Mouse (Mus musculus): ENCODE measurements around the gene Dnm2. TPM values are rescaled to one million over a fixed set of nuclear protein-coding genes. Genes with fewer than 3 reads are reported as not detected.
"Not testable (repeated sequence)": the region's sequence is repeated elsewhere in the genome, so short reads cannot be mapped to it uniquely, and the experiment has no call there.

Dnm2 gene
- total RNA-seq, 4 experiments from 2014 or later: 29.3 to 39.1 (median 30.8) TPM

- no peak for DNase-seq (ENCODE audit: low spot score in 2 of 2)
Measured at GRCm38 (mm10) chr9:21503352-21503751, 78.6 kb downstream of the Dnm2 start.

GRCm38 (mm10) chr9:21505767-21506166 lies 81.1 kb downstream of the Dnm2 start:
- no peak for DNase-seq (ENCODE audit: low spot score in 2 of 2)

GRCm38 (mm10) chr9:21507753-21508430 lies 83.2 kb downstream of the Dnm2 start:
- DNase-seq (ENCODE audit: low spot score in 2 of 2): no peak

- DNase-seq (ENCODE audit: low spot score in 2 of 2): no peak
Measured at GRCm38 (mm10) chr9:21508871-21509404, 84.2 kb downstream of the Dnm2 start.

- peak; percentile 92 to 93 for DNase-seq (ENCODE audit: low spot score in 2 of 2)
Measured at GRCm38 (mm10) chr9:21509772-21510688, 85.3 kb downstream of the Dnm2 start, which contains the start of gene Tmed1. Gene Tmed1, minus strand, starts transcription at chr9:21510252.

GRCm38 (mm10) chr9:21510689-21511015 lies 85.9 kb downstream of the Dnm2 start:
- DNase-seq (ENCODE audit: low spot score in 2 of 2): no peak

GRCm38 (mm10) chr9:21511052-21511451 lies 86.3 kb downstream of the Dnm2 start:
- DNase-seq (ENCODE audit: low spot score in 2 of 2): no peak

GRCm38 (mm10) chr9:21513466-21513865 lies 88.8 kb downstream of the Dnm2 start:
- no peak for DNase-seq (ENCODE audit: low spot score in 2 of 2)

- no peak for DNase-seq (ENCODE audit: low spot score in 2 of 2)
Measured at GRCm38 (mm10) chr9:21517947-21518495, 93.3 kb downstream of the Dnm2 start.

GRCm38 (mm10) chr9:21518690-21519089 lies 94.0 kb downstream of the Dnm2 start:
- DNase-seq (ENCODE audit: low spot score in 2 of 2): not testable (repeated sequence)

GRCm38 (mm10) chr9:21525142-21525936 lies 100.6 kb downstream of the Dnm2 start:
- DNase-seq (ENCODE audit: low spot score in 2 of 2): no peak

- DNase-seq (ENCODE audit: low spot score in 2 of 2): no peak
Measured at GRCm38 (mm10) chr9:21525937-21526633, 101.4 kb downstream of the Dnm2 start, which contains the start of gene AB124611. Gene AB124611, plus strand, starts transcription at chr9:21526176.

GRCm38 (mm10) chr9:21526634-21526944 lies 101.9 kb downstream of the Dnm2 start:
- no peak for DNase-seq (ENCODE audit: low spot score in 2 of 2)

- no peak for DNase-seq (ENCODE audit: low spot score in 2 of 2)
Measured at GRCm38 (mm10) chr9:21527100-21527801, 102.5 kb downstream of the Dnm2 start.

GRCm38 (mm10) chr9:21527917-21528324 lies 103.2 kb downstream of the Dnm2 start:
- DNase-seq (ENCODE audit: low spot score in 2 of 2): no peak

- no peak for DNase-seq (ENCODE audit: low spot score in 2 of 2)
Measured at GRCm38 (mm10) chr9:21536501-21536900, 111.8 kb downstream of the Dnm2 start.

- no peak for DNase-seq (ENCODE audit: low spot score in 2 of 2)
Measured at GRCm38 (mm10) chr9:21537009-21537408, 112.3 kb downstream of the Dnm2 start.

GRCm38 (mm10) chr9:21539981-21540753 lies 115.5 kb downstream of the Dnm2 start:
- DNase-seq (ENCODE audit: low spot score in 2 of 2): no peak

GRCm38 (mm10) chr9:21542001-21542400 lies 117.3 kb downstream of the Dnm2 start:
- DNase-seq (ENCODE audit: low spot score in 2 of 2): not testable (repeated sequence)

Measured in gastrocnemius, adult 8-10 months (tissue).